Mouse (Mus musculus) heart, adult 9 months (tissue): Measurements from ENCODE around the gene Aurka.
A peak's percentile ranks its signal among the peaks of the same experiment; 100 is the strongest.

Experiments used
- DNase-seq, 2 experiments: peaks; one replicate each; pipeline ENCODE4 v3.0.0; 2022; ENCODE audit warnings: low spot score in 2 of 2

Gene Aurka

GRCm38 (mm10) chr2:172381898-172382297 lies 11.6 kb upstream of the Aurka start:
- DNase-seq: no peak

- no peak for DNase-seq
These were observed 11.0 kb upstream of the Aurka start for GRCm38 (mm10) chr2:172381341-172381740.

- DNase-seq: no peak
These were observed 10.2 kb upstream of the Aurka start for GRCm38 (mm10) chr2:172380513-172380912.

GRCm38 (mm10) chr2:172378332-172378731 lies 8.0 kb upstream of the Aurka start:
- DNase-seq: no peak

GRCm38 (mm10) chr2:172376999-172377515 lies 6.7 kb upstream of the Aurka start:
- DNase-seq: no peak

- DNase-seq: no peak
These were observed 6.2 kb upstream of the Aurka start for GRCm38 (mm10) chr2:172376551-172376950.

- DNase-seq: no peak
These were observed 923 bp upstream of the Aurka start for GRCm38 (mm10) chr2:172371258-172371657.

- DNase-seq: no peak
These were observed 7.2 kb downstream of the Aurka start for GRCm38 (mm10) chr2:172363176-172363575.

GRCm38 (mm10) chr2:172355833-172356232 lies 14.5 kb downstream of the Aurka start:
- no peak for DNase-seq

- DNase-seq: no peak
These were observed 15.6 kb downstream of the Aurka start for GRCm38 (mm10) chr2:172354761-172355160.

- no peak for DNase-seq
These were observed 17.1 kb downstream of the Aurka start for GRCm38 (mm10) chr2:172353218-172353617.

GRCm38 (mm10) chr2:172350773-172351172 lies 19.6 kb downstream of the Aurka start:
- DNase-seq: no peak

- no peak for DNase-seq
These were observed 20.6 kb downstream of the Aurka start for GRCm38 (mm10) chr2:172349776-172350175.

- peak; percentile 17 to 41 for DNase-seq
These were observed 21.9 kb downstream of the Aurka start for GRCm38 (mm10) chr2:172348297-172348950.

- DNase-seq: no peak
These were observed 23.3 kb downstream of the Aurka start for GRCm38 (mm10) chr2:172346933-172347611.

GRCm38 (mm10) chr2:172346034-172346929 lies 24.1 kb downstream of the Aurka start:
- peak; percentile 19 to 38 for DNase-seq

GRCm38 (mm10) chr2:172345258-172345738 lies 25.0 kb downstream of the Aurka start, which contains the start of gene Fam210b:
Gene Fam210b, plus strand, starts transcription at chr2:172345565.
- DNase-seq: peak; percentile 98 to 99

GRCm38 (mm10) chr2:172344669-172345068 lies 25.7 kb downstream of the Aurka start:
- no peak for DNase-seq

- no peak for DNase-seq
These were observed 26.6 kb downstream of the Aurka start for GRCm38 (mm10) chr2:172343751-172344150.

- DNase-seq: no peak
These were observed 28.7 kb downstream of the Aurka start for GRCm38 (mm10) chr2:172341606-172342005.

- no peak for DNase-seq
These were observed 29.4 kb downstream of the Aurka start for GRCm38 (mm10) chr2:172340936-172341335.
